Mouse (Mus musculus) small intestine, adult 2 months (tissue): Measurements from ENCODE around the gene Plscr3.

ENCODE experiments used
- CTCF ChIP-seq: fragments of 200-500 bp; IDR thresholded peaks from 2 replicates; pipeline ENCODE4 v1.5.1; 2012; ENCODE audit warnings: low read depth, mild to moderate bottlenecking, control low read depth, inconsistent platforms, low read length, moderate library complexity, mixed read lengths; ENCODE audit not compliant: insufficient replicate concordance, insufficient read length; ENCODE audit errors: extremely low read depth
- POLR2A ChIP-seq: fragments of 200-500 bp; IDR thresholded peaks from 2 replicates; pipeline ENCODE4 v1.6.1; 2012; ENCODE audit warnings: low read depth, mild to moderate bottlenecking, control low read depth, inconsistent platforms, low read length, moderate library complexity

- TF ChIP-seq CTCF (no peak), POLR2A (no peak)
Observed at GRCm38 (mm10) chr11:69836703-69837576, 9.2 kb upstream of the Plscr3 start.
